Mouse (Mus musculus) hindbrain, embryonic 16.5 days (tissue): Measurements from ENCODE around the gene Bmf. TPM values are rescaled to one million over a fixed set of nuclear protein-coding genes. Genes with fewer than 3 reads are reported as not detected.

Source experiments
- ATAC-seq: fragments of 200-750 bp; cut with Nextera tagmentation; 2 replicates; pipeline ENCODE4 v1.8.0; 2017; ENCODE audit warnings: moderate TSS enrichment, moderate library complexity
- H3K27ac ChIP-seq: fragments of 300-500 bp; sonication (generic); 2 replicates; pipeline ENCODE4 v1.5.1; 2014; ENCODE audit warnings: low read depth, mild to moderate bottlenecking, control low read depth, low read length, moderate library complexity
- H3K27me3 ChIP-seq: fragments of 300-500 bp; sonication (generic); replicated peaks from 2 replicates; pipeline ENCODE4 v1.6.1; 2014; ENCODE audit warnings: low read length; ENCODE audit not compliant: control insufficient read depth, insufficient read depth
- H3K36me3 ChIP-seq: fragments of 300-500 bp; sonication (generic); 2 replicates; pipeline ENCODE4 v1.6.1; 2014; ENCODE audit warnings: mild to moderate bottlenecking, low read length, moderate library complexity, mixed read lengths; ENCODE audit not compliant: control insufficient read depth, insufficient read depth
- H3K4me1 ChIP-seq: fragments of 300-500 bp; sonication (generic); 2 replicates; pipeline ENCODE4 v1.6.1; 2014; ENCODE audit warnings: low read depth, low read length; ENCODE audit not compliant: control insufficient read depth, insufficient read depth
- H3K4me2 ChIP-seq: fragments of 300-500 bp; sonication (generic); 2 replicates; pipeline ENCODE4 v1.6.1; 2014; ENCODE audit warnings: mild to moderate bottlenecking, low read length, control low read depth, moderate library complexity
- H3K4me3 ChIP-seq: fragments of 300-500 bp; sonication (generic); 2 replicates; pipeline ENCODE4 v1.5.1; 2014; ENCODE audit warnings: mild to moderate bottlenecking, low read length, control low read depth, moderate library complexity
- H3K9ac ChIP-seq: fragments of 300-500 bp; sonication (generic); 2 replicates; pipeline ENCODE4 v1.6.1; 2014; ENCODE audit warnings: low read depth, mild to moderate bottlenecking, control low read depth, low read length, moderate library complexity
- H3K9me3 ChIP-seq: fragments of 300-500 bp; sonication (generic); 2 replicates; pipeline ENCODE4 v1.6.1; 2014; ENCODE audit warnings: mild to moderate bottlenecking, low read length, moderate library complexity; ENCODE audit not compliant: control insufficient read depth
- WGBS: fragments of 180-500 bp; shearing (Covaris S2); extraction: QIAGEN DNeasy Blood & Tissue Kit; methylation state at CpG from one replicate; pipeline ENCODE4 v1.1.7; 2014; 5-methylcytosine and 5-hydroxymethylcytosine counted together
- polyA plus RNA-seq: library from polyadenylated mRNA; unstranded; fragments of >200 nt; fragmentation: Nextera tagmentation; extraction: Ambion mirVana; gene quantifications from 2 replicates; pipeline ENCODE4 v1.2.1, GENCODE M21; 2015

The Bmf gene
- polyA plus RNA-seq, 1 experiment from 2014 or later = 1.6 TPM

DNA sequence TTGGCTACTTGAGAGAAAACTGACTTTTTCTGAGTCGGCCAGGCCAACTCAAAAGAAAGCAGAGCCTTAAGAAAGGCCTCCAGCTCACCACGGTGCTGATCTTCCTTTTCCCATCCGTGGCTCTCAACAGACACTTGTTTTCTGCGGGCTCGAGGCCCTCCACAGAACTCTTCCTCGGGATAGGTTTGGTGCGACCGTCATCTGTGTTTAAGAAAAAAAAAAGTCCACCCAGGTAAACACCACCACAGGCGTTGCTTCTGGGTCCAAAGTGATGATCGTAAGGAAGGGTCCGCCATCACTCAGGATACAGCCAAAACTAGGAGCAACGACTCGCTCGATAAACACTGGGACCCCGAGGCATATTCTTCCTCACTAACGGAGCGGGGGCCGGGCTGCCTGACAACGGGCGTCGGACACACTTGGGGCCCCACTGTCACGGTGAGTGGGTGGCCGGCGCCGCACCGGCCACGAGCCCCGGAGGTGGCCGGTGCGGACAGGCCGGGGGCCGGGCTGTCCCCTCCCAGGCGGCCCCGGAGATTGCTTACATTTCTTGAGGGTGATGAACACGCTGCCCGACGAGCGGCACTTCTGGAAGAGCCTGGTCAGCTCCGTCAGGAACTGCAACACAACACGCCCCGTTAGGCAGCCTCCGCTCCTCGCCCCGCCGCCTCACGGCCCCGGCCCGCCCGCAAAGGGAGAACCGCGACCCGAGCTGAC is 70.5 kb downstream of the Bmf start:
- peak overlapping the region; percentile 85 for H3K27ac ChIP-seq
- peaks cover 14% of the 10 kb centered on the region for H3K4me1 ChIP-seq
- no peaks in the 10 kb centered on the region for H3K9me3 ChIP-seq
- peak overlapping the region; percentile 90 for H3K4me3 ChIP-seq
- peak overlapping the region; percentile 93 for H3K9ac ChIP-seq
- 4% methylated on average over 41 of the region's 52 CpGs for WGBS
- peak; percentile 82 for ATAC-seq
- peak overlapping the region; percentile 89 for H3K4me2 ChIP-seq
- H3K27me3 ChIP-seq = no peaks in the 10 kb centered on the region
- H3K36me3 ChIP-seq = peaks cover 17% of the 10 kb centered on the region

Other genes with a start within 250 kb of the Bmf start
- gene Gpr176, start 176.3 kb downstream of the Bmf start, polyA plus RNA-seq = 8.6 and 9.6 TPM in 2 replicates
- 8.3 and 9.3 TPM in 2 replicates for gene Eif2ak4, start 161.1 kb downstream of the Bmf start, polyA plus RNA-seq
- gene Srp14, start 70.0 kb downstream of the Bmf start, polyA plus RNA-seq = 315 and 340 TPM in 2 replicates
- gene Bub1b, start 48.5 kb upstream of the Bmf start, polyA plus RNA-seq = 13.8 and 16.9 TPM in 2 replicates
- gene Pak6, start 113.6 kb upstream of the Bmf start, polyA plus RNA-seq = 45.0 and 53.9 TPM in 2 replicates
- gene Ankrd63, start 154.3 kb upstream of the Bmf start, polyA plus RNA-seq = 0.03 TPM in 1 of 2 replicates, not detected in the other
- gene Plcb2, start 178.8 kb upstream of the Bmf start, polyA plus RNA-seq = 0.88 and 1.1 TPM in 2 replicates
- gene Inafm2, start 196.1 kb upstream of the Bmf start, polyA plus RNA-seq = 20.2 and 20.4 TPM in 2 replicates
- gene Ccdc9b, start 213.0 kb upstream of the Bmf start, polyA plus RNA-seq = 1.0 and 1.3 TPM in 2 replicates
- gene Phgr1, start 223.1 kb upstream of the Bmf start, polyA plus RNA-seq = not detected in 2 replicates
- 82.9 and 87.0 TPM in 2 replicates for gene Disp2, start 230.0 kb upstream of the Bmf start, polyA plus RNA-seq